Mouse (Mus musculus): ENCODE results near the gene 4930579G24Rik. TPM values are rescaled to one million over a fixed set of nuclear protein-coding genes. Genes with fewer than 3 reads are reported as not detected.

The 4930579G24Rik gene
- polyA plus RNA-seq, 1 experiment: not detected

- Histone ChIP-seq H3K4me1 (ENCODE audit: control insufficient read depth, insufficient read depth, low read length) (peaks cover 2% of the 10 kb centered on the region; the same call in 1 of the 2 replicates), H3K4me3 (ENCODE audit: insufficient read depth, low read depth, low read length) (peak overlapping the region; percentile 59), H3K27ac (ENCODE audit: insufficient read depth, low read depth, low read length) (no peak overlapping the region)
- TF ChIP-seq CTCF (IDR thresholded peaks at IDR 0.05; ENCODE audit: insufficient read depth, low read depth, low read length): no peak
- TF ChIP-seq POLR2A (IDR thresholded peaks at IDR 0.05; ENCODE audit: insufficient read depth, low read depth, low read length): no peak
- 7% methylated on average over 10 of the region's 10 CpGs for WGBS
These were observed 1.2 kb upstream of the 4930579G24Rik start for GRCm38 (mm10) chr3:79627484-79628181.

GRCm38 (mm10) chr3:79628182-79628560 lies 708 bp upstream of the 4930579G24Rik start:
- no peak for TF ChIP-seq CTCF (IDR thresholded peaks at IDR 0.05; ENCODE audit: insufficient read depth, low read depth, low read length)
- no peak for TF ChIP-seq POLR2A (IDR thresholded peaks at IDR 0.05; ENCODE audit: insufficient read depth, low read depth, low read length)
- Histone ChIP-seq H3K4me3 (ENCODE audit: insufficient read depth, low read depth, low read length) (peak overlapping the region; percentile 59), H3K4me1 (ENCODE audit: control insufficient read depth, insufficient read depth, low read length) (peaks cover 2% of the 10 kb centered on the region; the same call in 1 of the 2 replicates), H3K27ac (ENCODE audit: insufficient read depth, low read depth, low read length) (no peak overlapping the region)
- WGBS: under 1% methylated on average over 9 of the region's 9 CpGs

GRCm38 (mm10) chr3:79629416-79629730 lies 494 bp downstream of the 4930579G24Rik start, which contains the start of gene Etfdh:
Etfdh (minus strand) TSS chr3:79629500.
- Histone ChIP-seq H3K4me1 (ENCODE audit: control insufficient read depth, insufficient read depth, low read length) (peaks cover 2% of the 10 kb centered on the region; the same call in 1 of the 2 replicates), H3K27ac (ENCODE audit: insufficient read depth, low read depth, low read length) (no peak within 1 kb of the TSS), H3K4me3 (ENCODE audit: insufficient read depth, low read depth, low read length) (peak within 1 kb of the TSS; percentile 74)
- WGBS: 0% methylated on average over 11 of the region's 11 CpGs
- TF ChIP-seq POLR2A (IDR thresholded peaks at IDR 0.05; ENCODE audit: insufficient read depth, low read depth, low read length) (no peak), CTCF (IDR thresholded peaks at IDR 0.05; ENCODE audit: insufficient read depth, low read depth, low read length) (no peak)

GRCm38 (mm10) chr3:79652129-79652528 lies 23.2 kb downstream of the 4930579G24Rik start:
- Histone ChIP-seq H3K4me1 (ENCODE audit: control insufficient read depth, insufficient read depth, low read length) (no peaks in the 10 kb centered on the region), H3K27ac (ENCODE audit: insufficient read depth, low read depth, low read length) (no peak overlapping the region), H3K4me3 (ENCODE audit: insufficient read depth, low read depth, low read length) (no peak overlapping the region)
- 83% methylated on average over 6 of the region's 6 CpGs for WGBS
- TF ChIP-seq POLR2A (IDR thresholded peaks at IDR 0.05; ENCODE audit: insufficient read depth, low read depth, low read length) (no peak), CTCF (IDR thresholded peaks at IDR 0.05; ENCODE audit: insufficient read depth, low read depth, low read length) (no peak)

GRCm38 (mm10) chr3:79656682-79657081 lies 27.8 kb downstream of the 4930579G24Rik start:
- Histone ChIP-seq H3K27ac (ENCODE audit: insufficient read depth, low read depth, low read length) (no peak overlapping the region), H3K4me3 (ENCODE audit: insufficient read depth, low read depth, low read length) (no peak overlapping the region), H3K4me1 (ENCODE audit: control insufficient read depth, insufficient read depth, low read length) (no peaks in the 10 kb centered on the region)
- 50% methylated on average over 5 of the region's 5 CpGs for WGBS
- TF ChIP-seq CTCF (IDR thresholded peaks at IDR 0.05; ENCODE audit: insufficient read depth, low read depth, low read length) (no peak), POLR2A (IDR thresholded peaks at IDR 0.05; ENCODE audit: insufficient read depth, low read depth, low read length) (no peak)

GRCm38 (mm10) chr3:79664787-79665408 lies 36.0 kb downstream of the 4930579G24Rik start:
- Histone ChIP-seq H3K27ac (ENCODE audit: insufficient read depth, low read depth, low read length) (no peak overlapping the region), H3K4me3 (ENCODE audit: insufficient read depth, low read depth, low read length) (no peak overlapping the region), H3K4me1 (ENCODE audit: control insufficient read depth, insufficient read depth, low read length) (no peaks in the 10 kb centered on the region)
- no peak for TF ChIP-seq POLR2A (IDR thresholded peaks at IDR 0.05; ENCODE audit: insufficient read depth, low read depth, low read length)
- TF ChIP-seq CTCF (IDR thresholded peaks at IDR 0.05; ENCODE audit: insufficient read depth, low read depth, low read length): no peak
- WGBS: 32% methylated on average over 9 of the region's 9 CpGs

GRCm38 (mm10) chr3:79670556-79670955 lies 41.7 kb downstream of the 4930579G24Rik start:
- TF ChIP-seq POLR2A (IDR thresholded peaks at IDR 0.05; ENCODE audit: insufficient read depth, low read depth, low read length) (no peak), CTCF (IDR thresholded peaks at IDR 0.05; ENCODE audit: insufficient read depth, low read depth, low read length) (no peak)
- H3K4me1 ChIP-seq (ENCODE audit: control insufficient read depth, insufficient read depth, low read length): no peaks in the 10 kb centered on the region
- WGBS: 84% methylated on average over 7 of the region's 7 CpGs
- H3K27ac ChIP-seq (ENCODE audit: insufficient read depth, low read depth, low read length): no peak overlapping the region
- no peak overlapping the region for H3K4me3 ChIP-seq (ENCODE audit: insufficient read depth, low read depth, low read length)

- 84% methylated on average over 16 of the region's 16 CpGs for WGBS
- Histone ChIP-seq H3K4me3 (ENCODE audit: insufficient read depth, low read depth, low read length) (no peak overlapping the region), H3K4me1 (ENCODE audit: control insufficient read depth, insufficient read depth, low read length) (no peaks in the 10 kb centered on the region), H3K27ac (ENCODE audit: insufficient read depth, low read depth, low read length) (no peak overlapping the region)
- TF ChIP-seq POLR2A (IDR thresholded peaks at IDR 0.05; ENCODE audit: insufficient read depth, low read depth, low read length) (no peak), CTCF (IDR thresholded peaks at IDR 0.05; ENCODE audit: insufficient read depth, low read depth, low read length) (no peak)
These were observed 43.3 kb downstream of the 4930579G24Rik start for GRCm38 (mm10) chr3:79672188-79672587.

GRCm38 (mm10) chr3:79673082-79673481 lies 44.2 kb downstream of the 4930579G24Rik start:
- WGBS: 10% methylated on average over 4 of the region's 4 CpGs
- H3K4me1 ChIP-seq (ENCODE audit: control insufficient read depth, insufficient read depth, low read length): no peaks in the 10 kb centered on the region
- H3K4me3 ChIP-seq (ENCODE audit: insufficient read depth, low read depth, low read length): no peak overlapping the region
- TF ChIP-seq CTCF (IDR thresholded peaks at IDR 0.05; ENCODE audit: insufficient read depth, low read depth, low read length) (no peak), POLR2A (IDR thresholded peaks at IDR 0.05; ENCODE audit: insufficient read depth, low read depth, low read length) (no peak)
- H3K27ac ChIP-seq (ENCODE audit: insufficient read depth, low read depth, low read length): no peak overlapping the region
